Mouse (Mus musculus) heart, embryonic 14.5 days (tissue): ENCODE data around the gene Gss. TPM values are rescaled to one million over a fixed set of nuclear protein-coding genes. Genes with fewer than 3 reads are reported as not detected.

Source experiments
- ATAC-seq: fragments of 200-750 bp; cut with Nextera tagmentation; 2 replicates; pipeline ENCODE4 v1.8.0; 2017; ENCODE audit warnings: low read depth, moderate TSS enrichment; ENCODE audit not compliant: insufficient number of reproducible peaks, insufficient read depth, low FRiP score
- H3K27ac ChIP-seq, 2 experiments: fragments of 200-500 bp in 1 of 2; fragments of 300-500 bp in 1 of 2; sonication (generic) in 1 of 2; replicated peaks in 1 of 2; 2 replicates each; pipeline ENCODE4 v1.5.1; 2012 to 2014; ENCODE audit warnings: low read depth in 2 of 2, low read length in 2 of 2, control low read depth in 1 of 2, mild to moderate bottlenecking in 1 of 2, mixed read lengths in 1 of 2; ENCODE audit not compliant: control insufficient read depth in 1 of 2, insufficient read depth in 1 of 2
- H3K27me3 ChIP-seq: fragments of 300-500 bp; sonication (generic); 2 replicates; pipeline ENCODE4 v1.6.1; 2014; ENCODE audit warnings: mild to moderate bottlenecking, low read length, control low read depth; ENCODE audit not compliant: control insufficient read depth, insufficient read depth
- H3K36me3 ChIP-seq: fragments of 300-500 bp; sonication (generic); 2 replicates; pipeline ENCODE4 v1.6.1; 2014; ENCODE audit warnings: mild to moderate bottlenecking, control low read depth, low read length, mixed read lengths; ENCODE audit not compliant: control insufficient read depth, insufficient read depth
- H3K4me1 ChIP-seq, 2 experiments: fragments of 200-500 bp in 1 of 2; fragments of 300-500 bp in 1 of 2; sonication (generic) in 1 of 2; 2 replicates each; pipeline ENCODE4 v1.6.1; 2012 to 2014; ENCODE audit warnings: low read length in 2 of 2, control low read depth in 1 of 2, mixed read lengths in 1 of 2; ENCODE audit not compliant: control insufficient read depth in 2 of 2, insufficient read depth in 2 of 2
- H3K4me2 ChIP-seq: fragments of 300-500 bp; sonication (generic); 2 replicates; pipeline ENCODE4 v1.6.1; 2014; ENCODE audit warnings: mild to moderate bottlenecking, low read length
- H3K4me3 ChIP-seq, 2 experiments: fragments of 200-500 bp in 1 of 2; fragments of 300-500 bp in 1 of 2; sonication (generic) in 1 of 2; 2 replicates each; pipeline ENCODE4 v1.5.1; 2012 to 2014; ENCODE audit warnings: low read length in 2 of 2, mild to moderate bottlenecking in 2 of 2, control low read depth in 1 of 2, low read depth in 1 of 2, moderate library complexity in 1 of 2; ENCODE audit not compliant: control insufficient read depth in 1 of 2, insufficient read depth in 1 of 2
- H3K9ac ChIP-seq: fragments of 300-500 bp; sonication (generic); 2 replicates; pipeline ENCODE4 v1.6.1; 2014; ENCODE audit warnings: mild to moderate bottlenecking, low read length
- H3K9me3 ChIP-seq: fragments of 300-500 bp; sonication (generic); 2 replicates; pipeline ENCODE4 v1.6.1; 2016; ENCODE audit warnings: low read length, control low read depth; ENCODE audit not compliant: control insufficient read depth
- WGBS: fragments of 180-500 bp; shearing (Covaris S2); extraction: QIAGEN DNeasy Blood & Tissue Kit; methylation state at CpG from one replicate; pipeline ENCODE4 v1.1.7; 2014; 5-methylcytosine and 5-hydroxymethylcytosine counted together
- polyA plus RNA-seq: library from polyadenylated mRNA; unstranded; fragments of >200 nt; fragmentation: Nextera tagmentation; extraction: Ambion mirVana; gene quantifications from 2 replicates; pipeline ENCODE4 v1.2.1, GENCODE M21; 2014

Gss gene
- polyA plus RNA-seq, 1 experiment from 2014 or later, result 22.2 TPM

DNA sequence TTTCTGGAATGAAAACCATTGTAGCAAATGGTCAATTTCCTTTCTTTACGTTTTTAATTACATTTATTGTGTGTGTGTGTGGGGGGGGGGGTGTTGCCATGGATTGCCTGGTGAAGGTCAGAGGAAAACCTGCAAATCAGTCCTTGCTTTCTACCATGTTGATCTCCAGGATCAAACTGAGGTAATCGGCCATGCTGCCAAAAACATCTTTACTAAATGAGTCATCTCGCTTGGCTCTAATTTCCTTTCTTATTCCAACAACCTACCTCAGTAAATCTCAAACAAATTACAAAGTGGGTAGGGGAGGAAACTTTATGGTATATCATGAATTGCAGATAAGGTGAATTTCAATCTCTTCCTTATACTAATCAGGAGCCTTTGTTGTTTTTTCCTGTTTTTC is 4.5 kb downstream of the Gss start:
- Histone ChIP-seq H3K4me2 (no peak overlapping the region), H3K27me3 (no peaks in the 10 kb centered on the region), H3K9ac (no peak overlapping the region), H3K9me3 (no peaks in the 10 kb centered on the region), H3K4me3 (no peak overlapping the region), H3K27ac (no peak overlapping the region), H3K36me3 (no peaks in the 10 kb centered on the region), H3K4me1 (peaks cover 2 to 10% of the 10 kb centered on the region in 2 experiments; a peak in 1 of 4 replicates)
- 77% methylated on average over 3 of the region's 3 CpGs for WGBS
- no peak for ATAC-seq

DNA sequence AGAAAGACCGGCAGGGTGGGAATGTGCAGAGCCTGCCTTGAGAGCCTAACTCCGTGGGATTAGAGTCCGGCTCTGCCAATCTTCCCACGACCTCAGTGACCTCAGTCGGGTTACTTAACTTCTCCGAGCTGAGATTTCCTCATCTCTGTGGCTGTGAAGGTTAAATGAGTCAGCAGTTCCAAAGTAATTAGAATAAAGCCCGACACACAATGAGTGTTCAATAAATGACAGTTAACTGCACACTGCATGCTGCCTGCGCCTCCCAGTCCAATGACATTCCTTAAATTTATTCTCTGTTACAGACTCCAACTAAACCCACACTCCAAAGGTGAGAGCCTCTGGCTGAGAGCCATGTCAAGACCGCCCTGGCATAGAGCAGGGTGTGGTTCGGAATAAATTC is 7.1 kb downstream of the Gss start:
- no peaks in the 10 kb centered on the region for H3K27me3 ChIP-seq
- ATAC-seq, result no peak

DNA sequence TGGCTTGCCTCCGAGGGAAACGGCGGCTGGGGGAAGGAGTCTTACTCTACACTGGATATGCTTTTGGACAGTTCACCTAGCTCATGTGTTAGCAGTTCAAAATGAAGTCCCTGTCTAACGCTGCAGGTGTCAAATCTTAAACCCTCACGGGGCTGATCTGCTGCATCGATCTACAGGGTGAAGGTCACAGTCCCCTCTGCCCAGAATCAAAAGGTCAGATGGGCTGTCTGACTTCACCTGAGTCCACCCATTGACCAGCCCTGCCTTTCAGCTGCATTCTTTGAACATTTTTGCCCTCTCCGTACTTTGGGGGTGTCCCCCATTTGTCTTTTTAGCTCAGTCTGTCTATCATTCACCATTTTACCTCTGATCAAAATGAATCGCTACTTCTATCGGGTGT is 7.5 kb downstream of the Gss start:
- no peak overlapping the region for H3K4me3 ChIP-seq
- no peaks in the 10 kb centered on the region for H3K4me1 ChIP-seq
- no peak overlapping the region for H3K9ac ChIP-seq
- H3K9me3 ChIP-seq, result no peaks in the 10 kb centered on the region
- H3K4me2 ChIP-seq, result no peak overlapping the region
- 84% methylated on average over 9 of the region's 9 CpGs for WGBS
- H3K27me3 ChIP-seq, result no peaks in the 10 kb centered on the region
- H3K27ac ChIP-seq, result no peak overlapping the region
- H3K36me3 ChIP-seq, result 0 out of 2 replicates have a peak, but pooled peaks cover 3% of the 10 kb centered on the region
- no peak for ATAC-seq

More for the DNA sequence above, 7.1 kb downstream of the Gss start:
- Histone ChIP-seq H3K9me3 (no peaks in the 10 kb centered on the region), H3K27ac (no peak overlapping the region), H3K4me3 (no peak overlapping the region), H3K4me2 (no peak overlapping the region), H3K36me3 (0 out of 2 replicates have a peak, but pooled peaks cover 3% of the 10 kb centered on the region), H3K4me1 (no peaks in the 10 kb centered on the region), H3K9ac (no peak overlapping the region; the same call in 1 of the 2 replicates)
- WGBS, result 64% methylated on average over 10 of the region's 10 CpGs

DNA sequence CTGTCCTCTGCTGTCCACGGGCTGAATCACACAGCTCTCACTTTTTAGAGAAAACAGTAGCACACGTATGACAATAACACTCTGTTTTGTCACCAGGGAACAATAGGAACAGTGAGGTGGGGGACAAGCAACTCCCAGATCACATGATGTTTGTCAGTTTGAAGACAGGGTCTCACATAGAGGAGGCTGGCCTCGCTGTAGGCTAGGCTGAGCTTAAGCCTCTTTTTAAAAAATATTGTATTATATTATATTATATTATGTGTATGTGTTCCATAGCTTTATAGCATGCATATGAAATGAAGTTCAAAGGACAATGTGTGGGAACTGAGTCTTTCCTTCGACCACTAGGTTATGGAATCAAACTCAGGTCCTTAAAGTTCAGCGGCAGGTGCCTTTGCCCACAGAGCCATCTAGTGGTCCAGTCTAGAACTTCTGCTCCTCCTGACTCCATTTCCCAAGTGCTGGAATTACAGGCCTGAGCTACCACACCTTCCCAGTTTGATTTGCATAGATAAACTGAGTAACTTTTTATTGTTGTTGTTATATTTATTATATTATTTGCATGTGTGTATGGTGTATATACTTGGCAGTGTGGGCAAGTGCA is 8.6 kb downstream of the Gss start:
- H3K9me3 ChIP-seq, result no peaks in the 10 kb centered on the region
- H3K4me3 ChIP-seq, result no peak overlapping the region
- no peaks in the 10 kb centered on the region for H3K4me1 ChIP-seq
- H3K36me3 ChIP-seq, result 0 out of 2 replicates have a peak, but pooled peaks cover 3% of the 10 kb centered on the region
- no peaks in the 10 kb centered on the region for H3K27me3 ChIP-seq
- WGBS, result 42% methylated on average over 5 of the region's 5 CpGs
- ATAC-seq, result no peak
- H3K9ac ChIP-seq, result no peak overlapping the region
- no peak overlapping the region for H3K4me2 ChIP-seq
- no peak overlapping the region for H3K27ac ChIP-seq

DNA sequence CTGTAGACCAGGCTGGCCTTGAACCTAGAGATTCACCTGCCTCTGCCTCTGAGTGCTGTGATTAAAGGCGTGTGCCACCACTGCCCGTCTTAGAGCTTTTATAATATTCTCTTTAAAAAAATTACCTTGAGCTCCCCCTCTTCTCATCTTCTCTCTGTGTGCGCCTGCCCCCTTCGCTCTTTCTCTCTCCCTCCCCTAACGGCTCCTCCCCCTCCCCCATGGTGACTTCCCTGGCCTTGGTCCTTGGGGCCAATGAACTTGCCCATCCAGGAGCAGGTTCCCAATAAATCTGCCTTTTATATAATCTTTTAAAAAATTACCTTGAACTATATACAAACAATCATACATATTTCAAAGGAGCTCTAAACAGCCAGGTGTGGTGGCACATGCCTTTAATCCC is 9.6 kb downstream of the Gss start:
- no peak overlapping the region for H3K9ac ChIP-seq
- ATAC-seq, result no peak
- no peak overlapping the region for H3K4me3 ChIP-seq
- H3K27ac ChIP-seq, result no peak overlapping the region
- H3K36me3 ChIP-seq, result peaks cover 6% of the 10 kb centered on the region
- no peaks in the 10 kb centered on the region for H3K4me1 ChIP-seq
- WGBS, result 77% methylated on average over 5 of the region's 5 CpGs
- no peaks in the 10 kb centered on the region for H3K27me3 ChIP-seq
- H3K4me2 ChIP-seq, result no peak overlapping the region
- H3K9me3 ChIP-seq, result no peaks in the 10 kb centered on the region

DNA sequence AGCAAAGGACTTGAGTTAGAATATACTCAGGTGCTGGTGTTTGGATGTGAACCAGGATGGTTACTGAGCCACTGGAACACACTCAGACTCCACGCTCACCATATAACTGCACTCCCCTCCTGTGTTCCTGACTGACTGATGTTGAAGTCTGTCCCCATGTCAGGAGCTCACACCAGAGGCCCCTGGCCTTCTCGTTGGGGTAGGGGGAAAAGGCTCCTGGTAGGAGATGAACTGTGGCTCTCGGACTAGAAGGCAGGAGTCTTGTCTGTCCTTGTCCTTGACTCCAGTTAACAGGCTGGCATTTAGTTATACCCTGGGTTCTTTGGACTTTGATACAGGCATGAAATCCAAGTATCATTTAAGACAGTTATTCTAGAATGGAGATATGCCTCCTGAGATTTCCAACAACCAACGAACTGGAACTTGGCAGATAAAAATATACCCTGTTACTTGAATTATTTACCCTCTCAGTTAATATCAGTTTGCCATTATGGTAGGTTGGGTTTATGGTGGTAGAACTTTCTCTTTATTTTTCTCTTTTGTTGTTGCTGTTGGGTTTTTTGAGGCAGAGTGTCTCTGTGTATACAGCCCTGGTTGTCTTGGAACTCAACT is 10.1 kb downstream of the Gss start:
- Histone ChIP-seq H3K4me1 (no peaks in the 10 kb centered on the region), H3K4me2 (no peak overlapping the region), H3K27ac (no peak overlapping the region), H3K9ac (no peak overlapping the region), H3K36me3 (peaks cover 8% of the 10 kb centered on the region), H3K27me3 (no peaks in the 10 kb centered on the region), H3K4me3 (no peak overlapping the region), H3K9me3 (no peaks in the 10 kb centered on the region)
- WGBS, result 70% methylated on average over 4 of the region's 4 CpGs
- no peak for ATAC-seq

DNA sequence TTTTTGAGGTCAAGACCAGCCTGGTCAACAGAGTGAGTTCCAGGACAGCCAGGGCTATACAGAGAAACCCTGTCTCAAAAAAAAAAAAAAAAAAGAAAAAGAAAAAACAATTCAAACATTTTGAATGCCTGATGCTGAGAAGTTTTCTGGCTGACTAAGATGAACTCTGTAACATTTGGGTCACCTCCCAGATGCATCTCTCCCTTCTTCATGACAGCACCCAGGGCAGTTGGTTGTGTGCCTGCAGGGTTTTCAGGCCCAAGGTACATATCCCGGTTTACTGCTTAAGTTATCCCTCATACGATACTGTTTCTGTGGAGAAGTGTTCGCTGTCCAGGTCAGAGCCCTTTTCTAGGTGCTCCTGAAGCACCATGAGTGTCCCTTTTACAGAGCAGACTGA is 12.3 kb downstream of the Gss start:
- Histone ChIP-seq H3K36me3 (peaks cover 10% of the 10 kb centered on the region), H3K27ac (no peak overlapping the region), H3K27me3 (no peaks in the 10 kb centered on the region), H3K4me2 (no peak overlapping the region), H3K4me3 (no peak overlapping the region), H3K9me3 (no peaks in the 10 kb centered on the region), H3K9ac (no peak overlapping the region), H3K4me1 (no peaks in the 10 kb centered on the region)
- WGBS, result 82% methylated on average over 3 of the region's 3 CpGs
- no peak for ATAC-seq

DNA sequence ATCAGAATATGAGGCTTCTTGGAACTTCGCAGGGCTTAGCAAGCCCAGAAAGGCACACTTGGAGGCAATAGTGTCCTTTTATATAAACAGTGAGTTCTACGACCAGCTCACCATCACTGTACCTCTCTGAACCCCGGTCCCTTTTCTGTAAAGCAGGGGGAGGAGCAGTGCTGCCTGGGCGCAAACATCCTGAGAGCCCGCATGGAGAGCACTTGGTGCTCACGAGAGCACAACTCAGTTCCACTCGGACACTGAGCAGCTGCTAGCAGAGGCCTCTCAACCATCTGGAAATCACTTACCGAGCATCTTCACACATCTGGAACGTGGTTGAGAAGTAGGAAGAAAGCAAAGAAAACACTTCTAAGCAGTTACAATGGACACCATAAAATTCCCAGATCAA is 16.0 kb downstream of the Gss start:
- Histone ChIP-seq H3K9ac (no peak overlapping the region), H3K4me2 (no peak overlapping the region), H3K9me3 (no peaks in the 10 kb centered on the region), H3K36me3 (peaks cover 13% of the 10 kb centered on the region), H3K27me3 (no peaks in the 10 kb centered on the region), H3K27ac (no peak overlapping the region), H3K4me3 (no peak overlapping the region), H3K4me1 (no peaks in the 10 kb centered on the region)
- 84% methylated on average over 9 of the region's 9 CpGs for WGBS
- no peak for ATAC-seq
